Mouse (Mus musculus) liver, adult 2 months (tissue): ENCODE measurements around the gene Tcirg1.

ENCODE experiments used
- CTCF ChIP-seq: fragments of 200-500 bp; IDR thresholded peaks from 2 replicates; pipeline ENCODE4 v1.5.1; 2011; ENCODE audit warnings: low read depth, low read length, control low read depth
- POLR2A ChIP-seq: fragments of 200-500 bp; IDR thresholded peaks from 2 replicates; pipeline ENCODE4 v1.6.1; 2011; ENCODE audit warnings: low read length, control low read depth; ENCODE audit not compliant: insufficient read depth; ENCODE audit errors: extremely low read depth

GRCm38 (mm10) chr19:3903648-3904362 is 3.1 kb downstream of the Tcirg1 start:
- TF ChIP-seq CTCF (no peak), POLR2A (no peak)
